Mouse (Mus musculus) heart, adult 8-10 months (tissue): ENCODE measurements around the gene Tango2. TPM values are rescaled to one million over a fixed set of nuclear protein-coding genes. Genes with fewer than 3 reads are reported as not detected.

Source experiments
- DNase-seq: peaks from one replicate; pipeline ENCODE4 v3.0.0; 2022; ENCODE audit warnings: low spot score
- microRNA-seq: library from miRNA; unstranded; fragments of <30 nt; microRNA quantifications from one replicate; pipeline ENCODE4 v1.2.0, GENCODE M21; 2022
- total RNA-seq, 4 experiments: library from RNA; stranded (reverse); gene quantifications; 2 replicates each; pipeline ENCODE4 v1.2.4; 2022

Tango2 gene
- total RNA-seq, 4 experiments from 2014 or later = 184 to 210 (median 190) TPM

- DNase-seq = no peak
Observed at GRCm38 (mm10) chr16:18253866-18254265, 94.0 kb downstream of the Tango2 start.

GRCm38 (mm10) chr16:18252736-18253135 lies 95.2 kb downstream of the Tango2 start:
- no peak for DNase-seq

- DNase-seq = no peak
Observed at GRCm38 (mm10) chr16:18250828-18251790, 96.8 kb downstream of the Tango2 start.

Small RNA genes lying within 50 kb of the gene (microRNA-seq; reads per million reads assigned to microRNA genes)
- gene Gm24572 = not detected
- not detected for gene Gm26219
- 197 reads per million, percentile 67 among the genes with 10 or more reads in this experiment for gene Mir1306
- gene Mir185 = 324 reads per million, percentile 72 among the genes with 10 or more reads in this experiment

Other genes with a start within 250 kb of the Tango2 start
- 1 to 10 TPM; 2.8 to 4.7 (median 3.8) TPM for gene Rtn4r, start 220.5 kb downstream of the Tango2 start, total RNA-seq
- gene Ccdc188, start 130.2 kb downstream of the Tango2 start, total RNA-seq = not detected
- 10 to 100 TPM; 19.5 to 24.0 (median 20.8) TPM for gene Zdhhc8, start 113.0 kb downstream of the Tango2 start, total RNA-seq
- gene Trmt2a, start 99.4 kb downstream of the Tango2 start, total RNA-seq = 10 to 100 TPM; 15.8 to 19.5 (median 17.7) TPM
- gene Ranbp1, start 99.4 kb downstream of the Tango2 start, total RNA-seq = 10 to 100 TPM; 30.5 to 40.3 (median 34.7) TPM
- not detected for gene Gm49776, start 89.8 kb downstream of the Tango2 start, total RNA-seq
- 10 to 100 TPM; 10.8 to 15.7 (median 12.7) TPM for gene Dgcr8, start 58.9 kb downstream of the Tango2 start, total RNA-seq
- gene Arvcf, start 79 bp upstream of the Tango2 start, total RNA-seq = 10 to 100 TPM; 12.6 to 20.0 (median 16.2) TPM
- gene Txnrd2, start 78.3 kb upstream of the Tango2 start, total RNA-seq = 10 to 100 TPM; 37.0 to 49.9 (median 42.1) TPM
- gene Comt, start 78.7 kb upstream of the Tango2 start, total RNA-seq = 100 to 1,000 TPM; 146 to 174 (median 157) TPM
- gene Gnb1l, start 150.6 kb upstream of the Tango2 start, total RNA-seq = 1 to 10 TPM; 4.8 to 7.4 (median 5.5) TPM
- gene Rtl10, start 150.8 kb upstream of the Tango2 start, total RNA-seq = 1 to 10 TPM; 3.5 to 4.8 (median 4.0) TPM
- 1 to 10 TPM; 1.0 to 2.0 (median 1.1) TPM for gene Tbx1, start 242.6 kb upstream of the Tango2 start, total RNA-seq